Mouse (Mus musculus): ENCODE data around the gene Capn5. TPM values are rescaled to one million over a fixed set of nuclear protein-coding genes. Genes with fewer than 3 reads are reported as not detected.

The Capn5 gene
- polyA plus RNA-seq, 1 experiment from 2014 or later: 2.5 TPM

DNA sequence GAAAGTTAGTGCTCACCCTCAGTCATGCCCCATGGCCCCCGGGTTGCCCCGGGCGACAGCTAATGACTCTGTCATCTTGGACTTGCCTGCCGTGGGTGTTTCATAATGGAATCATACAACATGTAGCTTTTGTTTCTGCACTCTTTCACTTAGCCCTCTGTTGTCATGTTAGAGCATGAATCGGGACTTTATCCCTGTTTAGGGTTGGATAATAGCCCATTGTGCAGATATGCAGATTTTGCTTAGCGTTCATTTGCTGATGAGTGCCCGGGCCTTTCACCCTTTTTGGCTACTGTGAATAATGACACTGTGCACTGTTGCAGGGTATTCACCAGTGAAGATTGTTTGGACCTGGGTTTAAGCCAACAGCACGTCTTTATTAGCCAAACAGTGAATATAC is 8.6 kb upstream of the Capn5 start:
- Histone ChIP-seq H3K4me1 (ENCODE audit: control insufficient read depth, insufficient read depth, low read length) (no peaks in the 10 kb centered on the region), H3K9ac (ENCODE audit: low read length) (no peak overlapping the region), H3K27me3 (ENCODE audit: control insufficient read depth, insufficient read depth, low read length) (no peaks in the 10 kb centered on the region), H3K36me3 (ENCODE audit: control insufficient read depth, insufficient read depth, low read length) (no peaks in the 10 kb centered on the region), H3K27ac (replicated peaks; ENCODE audit: low read depth, low read length) (no peak overlapping the region), H3K9me3 (ENCODE audit: control insufficient read depth, low read length) (no peaks in the 10 kb centered on the region), H3K4me2 (ENCODE audit: low read depth, severe bottlenecking) (no peak overlapping the region), H3K4me3 (ENCODE audit: low read depth, low read length) (no peak overlapping the region)
- no peak for DNase-seq (ENCODE audit: low spot score)
- WGBS: 84% methylated on average over 8 of the region's 8 CpGs
- no peak for ATAC-seq (ENCODE audit: insufficient number of reproducible peaks, low FRiP score, low TSS enrichment, low read depth)

DNA sequence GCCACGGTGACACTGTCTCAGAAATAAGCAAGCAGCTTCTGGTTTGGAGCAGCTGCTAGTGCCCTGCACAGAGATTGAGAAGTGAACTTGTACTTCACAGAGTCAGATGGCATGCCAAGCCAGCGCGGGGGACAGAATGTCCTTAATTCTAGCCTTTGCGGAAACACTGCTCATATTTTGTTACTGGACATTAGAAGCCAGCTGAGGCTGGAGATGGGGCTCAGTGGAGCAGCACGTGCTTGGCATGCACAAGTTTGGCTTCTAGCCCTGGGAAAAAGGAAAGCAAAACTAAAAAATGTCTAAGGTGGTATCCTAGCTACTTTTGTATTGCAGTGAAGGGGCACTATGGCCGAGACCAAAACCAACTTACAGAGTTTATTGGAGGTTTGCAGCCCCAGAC is 7.3 kb upstream of the Capn5 start:
- H3K4me2 ChIP-seq (ENCODE audit: low read depth, severe bottlenecking): no peak overlapping the region
- H3K27me3 ChIP-seq (ENCODE audit: control insufficient read depth, insufficient read depth, low read length): no peaks in the 10 kb centered on the region
- 82% methylated on average over 6 of the region's 6 CpGs for WGBS
- ATAC-seq (ENCODE audit: insufficient number of reproducible peaks, low FRiP score, low TSS enrichment, low read depth) (no peak), DNase-seq (ENCODE audit: low spot score) (no peak)
- no peak overlapping the region for H3K9ac ChIP-seq (ENCODE audit: low read length)
- H3K4me3 ChIP-seq (ENCODE audit: low read depth, low read length): no peak overlapping the region
- H3K27ac ChIP-seq (replicated peaks; ENCODE audit: low read depth, low read length): no peak overlapping the region
- H3K36me3 ChIP-seq (ENCODE audit: control insufficient read depth, insufficient read depth, low read length): no peaks in the 10 kb centered on the region
- no peaks in the 10 kb centered on the region for H3K4me1 ChIP-seq (ENCODE audit: control insufficient read depth, insufficient read depth, low read length)
- no peaks in the 10 kb centered on the region for H3K9me3 ChIP-seq (ENCODE audit: control insufficient read depth, low read length)

- peak; percentile 40 for ATAC-seq (ENCODE audit: insufficient number of reproducible peaks, low FRiP score, low TSS enrichment, low read depth)
Observed at GRCm38 (mm10) chr7:98178560-98179231, 622 bp upstream of the Capn5 start.

DNA sequence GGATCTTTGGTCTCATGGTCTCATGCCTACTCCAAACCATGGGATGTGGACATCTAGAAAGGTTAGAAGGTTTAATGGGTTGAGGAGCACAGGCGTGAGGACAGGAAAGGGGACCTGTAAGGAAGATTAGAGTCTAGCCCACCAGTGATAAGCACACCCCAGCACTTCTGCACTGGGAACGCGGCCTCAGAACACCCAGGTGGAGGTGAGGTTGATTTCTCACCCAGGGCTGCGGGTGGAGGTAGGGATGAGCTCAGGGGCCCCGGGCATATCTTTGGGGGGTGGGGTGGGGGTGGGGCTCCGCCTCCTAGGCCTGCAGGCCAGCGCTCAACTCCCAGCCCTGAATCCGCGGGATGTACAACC is 527 bp downstream of the Capn5 start:
- no peaks in the 10 kb centered on the region for H3K36me3 ChIP-seq (ENCODE audit: control insufficient read depth, insufficient read depth, low read length)
- 4% methylated on average over 9 of the region's 9 CpGs for whole genome bisulfite sequencing
- H3K4me1 ChIP-seq (ENCODE audit: control insufficient read depth, insufficient read depth, low read length): no peaks in the 10 kb centered on the region; the same call in 1 of the 2 replicates
- no peak overlapping the region for H3K27ac ChIP-seq (replicated peaks; ENCODE audit: low read depth, low read length)
- H3K27me3 ChIP-seq (ENCODE audit: control insufficient read depth, insufficient read depth, low read length): no peaks in the 10 kb centered on the region
- ATAC-seq (ENCODE audit: insufficient number of reproducible peaks, low FRiP score, low TSS enrichment, low read depth): peak; percentile 16; the same call in 1 of the 2 replicates
- peak overlapping the region; percentile 75 for H3K4me3 ChIP-seq (ENCODE audit: low read depth, low read length)
- no peak for DNase-seq (ENCODE audit: low spot score)
- peak overlapping the region; percentile 79 for H3K4me2 ChIP-seq (ENCODE audit: low read depth, severe bottlenecking)
- H3K9ac ChIP-seq (ENCODE audit: low read length): peak overlapping the region; percentile 47; the same call in 1 of the 2 replicates
- no peaks in the 10 kb centered on the region for H3K9me3 ChIP-seq (ENCODE audit: control insufficient read depth, low read length)

More at GRCm38 (mm10) chr7:98178560-98179231, 622 bp upstream of the Capn5 start:
- Histone ChIP-seq H3K27ac (replicated peaks; ENCODE audit: low read depth, low read length) (no peak overlapping the region), H3K4me2 (ENCODE audit: low read depth, severe bottlenecking) (peak overlapping the region; percentile 79), H3K9me3 (ENCODE audit: control insufficient read depth, low read length) (no peaks in the 10 kb centered on the region), H3K36me3 (ENCODE audit: control insufficient read depth, insufficient read depth, low read length) (no peaks in the 10 kb centered on the region), H3K4me1 (ENCODE audit: control insufficient read depth, insufficient read depth, low read length) (no peaks in the 10 kb centered on the region; the same call in 1 of the 2 replicates), H3K9ac (ENCODE audit: low read length) (0 out of 2 replicates have a peak overlapping the region, but pooled peaks have one; percentile 17), H3K27me3 (ENCODE audit: control insufficient read depth, insufficient read depth, low read length) (no peaks in the 10 kb centered on the region), H3K4me3 (ENCODE audit: low read depth, low read length) (peak overlapping the region; percentile 75)
- 86% methylated on average over 5 of the region's 5 CpGs for whole genome bisulfite sequencing
- DNase-seq (ENCODE audit: low spot score): no peak

DNA sequence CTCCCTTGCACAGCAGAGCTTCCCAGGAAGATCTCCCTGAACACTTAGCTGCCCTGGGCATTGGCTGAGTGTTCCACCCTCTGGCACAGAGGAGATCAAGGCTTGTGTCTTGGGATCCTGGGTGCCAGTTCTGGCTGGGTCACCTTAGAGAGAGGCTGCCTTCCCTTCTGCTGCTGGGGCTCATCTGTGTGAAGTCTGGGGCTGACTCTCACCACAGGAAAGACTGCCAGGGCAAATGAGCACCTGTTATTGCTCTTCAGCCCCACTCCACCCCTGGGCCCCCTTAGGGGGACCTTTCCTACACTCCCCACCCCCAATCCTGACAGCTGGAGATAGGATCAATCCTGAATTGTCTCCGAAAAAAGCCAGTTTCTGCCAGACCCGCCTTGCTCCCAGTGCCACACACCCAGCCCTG is 996 bp downstream of the Capn5 start:
- H3K4me1 ChIP-seq (ENCODE audit: control insufficient read depth, insufficient read depth, low read length): peaks cover 1% of the 10 kb centered on the region; the same call in 1 of the 2 replicates
- H3K27ac ChIP-seq (replicated peaks; ENCODE audit: low read depth, low read length): no peak overlapping the region
- ATAC-seq (ENCODE audit: insufficient number of reproducible peaks, low FRiP score, low TSS enrichment, low read depth) (no peak), DNase-seq (ENCODE audit: low spot score) (no peak)
- 48% methylated on average over 2 of the region's 2 CpGs for WGBS
- H3K36me3 ChIP-seq (ENCODE audit: control insufficient read depth, insufficient read depth, low read length): no peaks in the 10 kb centered on the region
- H3K9ac ChIP-seq (ENCODE audit: low read length): no peak overlapping the region
- no peak overlapping the region; the same call in 1 of the 2 replicates for H3K4me3 ChIP-seq (ENCODE audit: low read depth, low read length)
- no peaks in the 10 kb centered on the region for H3K9me3 ChIP-seq (ENCODE audit: control insufficient read depth, low read length)
- H3K4me2 ChIP-seq (ENCODE audit: low read depth, severe bottlenecking): no peak overlapping the region; the same call in 1 of the 2 replicates
- H3K27me3 ChIP-seq (ENCODE audit: control insufficient read depth, insufficient read depth, low read length): no peaks in the 10 kb centered on the region

DNA sequence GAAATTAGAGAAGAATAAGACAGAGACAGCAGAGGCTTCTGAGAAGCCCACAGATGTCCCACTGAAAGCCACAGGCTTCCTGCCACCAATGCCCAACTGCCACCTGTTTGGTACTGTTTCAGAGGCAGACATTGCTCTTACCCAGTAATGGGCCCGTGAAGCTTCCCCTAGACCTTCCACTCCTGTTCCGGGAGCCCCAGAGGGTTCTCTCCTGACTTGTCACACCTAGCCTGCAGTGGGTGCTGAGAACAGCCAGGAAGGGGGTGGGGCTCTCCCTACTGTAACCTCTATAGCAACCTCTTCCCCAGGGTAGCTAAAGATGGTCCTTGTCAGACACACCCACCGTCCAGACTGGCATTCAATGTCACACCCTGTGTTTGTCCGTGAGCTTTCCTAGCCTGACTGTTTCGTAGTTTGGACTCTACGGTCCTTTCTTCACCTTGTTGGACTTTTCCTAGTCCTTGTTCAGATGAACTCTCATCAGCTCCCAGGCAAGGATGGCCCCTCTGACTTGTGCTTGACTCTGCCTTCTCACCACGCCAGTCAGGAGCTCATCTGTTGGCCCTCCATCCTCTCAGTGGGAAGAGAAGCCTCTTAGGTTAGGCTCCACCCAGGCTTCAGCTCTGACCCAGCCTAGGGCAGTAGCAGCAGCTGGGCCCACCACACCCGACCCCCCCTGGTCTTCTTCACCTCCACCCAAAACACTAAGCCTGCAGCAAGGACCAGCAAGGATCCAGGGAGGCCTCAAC is 1.6 kb downstream of the Capn5 start:
- H3K9me3 ChIP-seq (ENCODE audit: control insufficient read depth, low read length): no peaks in the 10 kb centered on the region
- H3K4me1 ChIP-seq (ENCODE audit: control insufficient read depth, insufficient read depth, low read length): peaks cover 6% of the 10 kb centered on the region
- 66% methylated on average over 8 of the region's 8 CpGs for WGBS
- no peak overlapping the region for H3K27ac ChIP-seq (replicated peaks; ENCODE audit: low read depth, low read length)
- no peak overlapping the region for H3K9ac ChIP-seq (ENCODE audit: low read length)
- H3K27me3 ChIP-seq (ENCODE audit: control insufficient read depth, insufficient read depth, low read length): no peaks in the 10 kb centered on the region
- no peak for ATAC-seq (ENCODE audit: insufficient number of reproducible peaks, low FRiP score, low TSS enrichment, low read depth)
- H3K4me3 ChIP-seq (ENCODE audit: low read depth, low read length): no peak overlapping the region
- H3K36me3 ChIP-seq (ENCODE audit: control insufficient read depth, insufficient read depth, low read length): no peaks in the 10 kb centered on the region
- no peak for DNase-seq (ENCODE audit: low spot score)
- H3K4me2 ChIP-seq (ENCODE audit: low read depth, severe bottlenecking): no peak overlapping the region

GRCm38 (mm10) chr7:98174883-98175755 is 3.0 kb downstream of the Capn5 start:
- Histone ChIP-seq H3K9ac (ENCODE audit: low read length) (no peak overlapping the region), H3K27me3 (ENCODE audit: control insufficient read depth, insufficient read depth, low read length) (no peaks in the 10 kb centered on the region), H3K9me3 (ENCODE audit: control insufficient read depth, low read length) (no peaks in the 10 kb centered on the region), H3K4me1 (ENCODE audit: control insufficient read depth, insufficient read depth, low read length) (peaks cover 14% of the 10 kb centered on the region), H3K4me3 (ENCODE audit: low read depth, low read length) (no peak overlapping the region), H3K36me3 (ENCODE audit: control insufficient read depth, insufficient read depth, low read length) (no peaks in the 10 kb centered on the region), H3K4me2 (ENCODE audit: low read depth, severe bottlenecking) (no peak overlapping the region), H3K27ac (replicated peaks; ENCODE audit: low read depth, low read length) (no peak overlapping the region)
- ATAC-seq (ENCODE audit: insufficient number of reproducible peaks, low FRiP score, low TSS enrichment, low read depth) (no peak), DNase-seq (ENCODE audit: low spot score) (no peak)
- 70% methylated on average over 4 of the region's 4 CpGs for WGBS

GRCm38 (mm10) chr7:98173408-98173807 is 4.7 kb downstream of the Capn5 start:
- ATAC-seq (ENCODE audit: insufficient number of reproducible peaks, low FRiP score, low TSS enrichment, low read depth): no peak
- H3K27ac ChIP-seq (replicated peaks; ENCODE audit: low read depth, low read length): no peak overlapping the region
- no peaks in the 10 kb centered on the region for H3K27me3 ChIP-seq (ENCODE audit: control insufficient read depth, insufficient read depth, low read length)
- H3K4me3 ChIP-seq (ENCODE audit: low read depth, low read length): no peak overlapping the region
- no peaks in the 10 kb centered on the region for H3K9me3 ChIP-seq (ENCODE audit: control insufficient read depth, low read length)
- H3K4me1 ChIP-seq (ENCODE audit: control insufficient read depth, insufficient read depth, low read length): peaks cover 14% of the 10 kb centered on the region
- no peaks in the 10 kb centered on the region for H3K36me3 ChIP-seq (ENCODE audit: control insufficient read depth, insufficient read depth, low read length)
- no peak overlapping the region for H3K9ac ChIP-seq (ENCODE audit: low read length)
- no peak for DNase-seq (ENCODE audit: low spot score)
- no peak overlapping the region for H3K4me2 ChIP-seq (ENCODE audit: low read depth, severe bottlenecking)
- WGBS: 44% methylated on average over 4 of the region's 4 CpGs

Measured in limb, embryonic 11.5 days (tissue).